Mouse (Mus musculus) lung, embryonic 14.5 days (tissue): ENCODE measurements around the gene Nckap5. TPM values are rescaled to one million over a fixed set of nuclear protein-coding genes. Genes with fewer than 3 reads are reported as not detected.

Experiments used
- ATAC-seq: fragments of 200-750 bp; cut with Nextera tagmentation; 2 replicates; pipeline ENCODE4 v1.8.0; 2017; ENCODE audit warnings: mild to moderate bottlenecking, moderate TSS enrichment, moderate library complexity; ENCODE audit not compliant: insufficient read depth
- DNase-seq: peaks from one replicate; pipeline ENCODE4 v3.0.0-alpha.2; 2015
- H3K27ac ChIP-seq: fragments of 300-500 bp; sonication (generic); 2 replicates; pipeline ENCODE4 v1.5.1; 2014; ENCODE audit warnings: low read depth, mild to moderate bottlenecking, moderate library complexity
- H3K27me3 ChIP-seq: fragments of 300-500 bp; sonication (generic); 2 replicates; pipeline ENCODE4 v1.6.1; 2014; ENCODE audit warnings: low read length, control low read depth; ENCODE audit not compliant: insufficient read depth
- H3K36me3 ChIP-seq: fragments of 300-500 bp; sonication (generic); 2 replicates; pipeline ENCODE4 v1.6.1; 2014; ENCODE audit warnings: control low read depth; ENCODE audit not compliant: insufficient read depth
- H3K4me1 ChIP-seq: fragments of 300-500 bp; sonication (generic); 2 replicates; pipeline ENCODE4 v1.6.1; 2014; ENCODE audit warnings: antibody characterized with exemption, control low read depth; ENCODE audit not compliant: insufficient read depth
- H3K4me2 ChIP-seq: fragments of 300-500 bp; sonication (generic); 2 replicates; pipeline ENCODE4 v1.6.1; 2014; ENCODE audit warnings: mild to moderate bottlenecking
- H3K4me3 ChIP-seq: fragments of 300-500 bp; sonication (generic); 2 replicates; pipeline ENCODE4 v1.5.1; 2014; ENCODE audit warnings: low read depth, low read length
- H3K9ac ChIP-seq: fragments of 300-500 bp; sonication (generic); 2 replicates; pipeline ENCODE4 v1.6.1; 2014
- H3K9me3 ChIP-seq: fragments of 300-500 bp; sonication (generic); 2 replicates; pipeline ENCODE4 v1.6.1; 2016; ENCODE audit warnings: low read depth, low read length, control low read depth
- CTCF ChIP-seq: IDR thresholded peaks from 2 replicates; pipeline ENCODE4 v1.5.1; 2016; ENCODE audit warnings: antibody characterized with exemption, low read depth
- WGBS: fragments of 180-500 bp; shearing (Covaris S2); extraction: QIAGEN DNeasy Blood & Tissue Kit; methylation state at CpG from one replicate; pipeline ENCODE4 v1.1.7; 2014; 5-methylcytosine and 5-hydroxymethylcytosine counted together
- polyA plus RNA-seq: library from polyadenylated mRNA; unstranded; fragments of >200 nt; fragmentation: Nextera tagmentation; extraction: Ambion mirVana; gene quantifications from 2 replicates; pipeline ENCODE4 v1.2.1, GENCODE M21; 2014

Gene Nckap5
- polyA plus RNA-seq, 1 experiment from 2014 or later = 37.8 TPM

- no peak overlapping the region for H3K4me2 ChIP-seq
- H3K27ac ChIP-seq = no peak overlapping the region
- no peak overlapping the region for H3K4me3 ChIP-seq
- H3K36me3 ChIP-seq = no peaks in the 10 kb centered on the region
- H3K4me1 ChIP-seq = no peaks in the 10 kb centered on the region
- no peak for TF ChIP-seq CTCF
- ATAC-seq (0 out of 2 replicates have a peak, but pooled peaks have one; percentile 17), DNase-seq (no peak)
- 80% methylated on average over 6 of the region's 6 CpGs for WGBS
- H3K9ac ChIP-seq = no peak overlapping the region
- H3K27me3 ChIP-seq = no peaks in the 10 kb centered on the region
- H3K9me3 ChIP-seq = no peaks in the 10 kb centered on the region
Observed at GRCm38 (mm10) chr1:126438000-126438572, 392.5 kb downstream of the Nckap5 start.

GRCm38 (mm10) chr1:126436937-126437667 lies 393.5 kb downstream of the Nckap5 start:
- Histone ChIP-seq H3K9me3 (no peaks in the 10 kb centered on the region), H3K4me2 (no peak overlapping the region), H3K4me3 (no peak overlapping the region), H3K36me3 (no peaks in the 10 kb centered on the region), H3K27me3 (no peaks in the 10 kb centered on the region), H3K9ac (no peak overlapping the region), H3K4me1 (no peaks in the 10 kb centered on the region), H3K27ac (no peak overlapping the region)
- ATAC-seq (no peak), DNase-seq (no peak)
- 81% methylated on average over 9 of the region's 9 CpGs for WGBS
- TF ChIP-seq CTCF = no peak

GRCm38 (mm10) chr1:126432285-126432684 lies 398.3 kb downstream of the Nckap5 start:
- 88% methylated on average over 4 of the region's 4 CpGs for WGBS
- TF ChIP-seq CTCF = peak; percentile 35; the same call in 1 of the 2 replicates
- no peaks in the 10 kb centered on the region for H3K9me3 ChIP-seq
- no peak overlapping the region for H3K4me3 ChIP-seq
- H3K4me2 ChIP-seq = no peak overlapping the region
- H3K36me3 ChIP-seq = no peaks in the 10 kb centered on the region
- no peaks in the 10 kb centered on the region for H3K27me3 ChIP-seq
- peak; percentile 15 for DNase-seq
- no peak overlapping the region for H3K27ac ChIP-seq
- H3K9ac ChIP-seq = no peak overlapping the region
- ATAC-seq = no peak
- no peaks in the 10 kb centered on the region for H3K4me1 ChIP-seq

- peak; percentile 54; the same call in 1 of the 2 replicates for ATAC-seq
- peak; percentile 89 for DNase-seq
- Histone ChIP-seq H3K4me1 (no peaks in the 10 kb centered on the region), H3K27ac (no peak overlapping the region), H3K4me2 (no peak overlapping the region), H3K9me3 (no peaks in the 10 kb centered on the region), H3K27me3 (no peaks in the 10 kb centered on the region), H3K36me3 (no peaks in the 10 kb centered on the region), H3K9ac (no peak overlapping the region), H3K4me3 (no peak overlapping the region)
- 24% methylated on average over 5 of the region's 5 CpGs for WGBS
- TF ChIP-seq CTCF = peak; percentile 66
Observed at GRCm38 (mm10) chr1:126431594-126431993, 399.0 kb downstream of the Nckap5 start.

GRCm38 (mm10) chr1:126411426-126411825 lies 419.2 kb downstream of the Nckap5 start:
- no peaks in the 10 kb centered on the region for H3K27me3 ChIP-seq
- no peaks in the 10 kb centered on the region for H3K4me1 ChIP-seq
- H3K9me3 ChIP-seq = no peaks in the 10 kb centered on the region
- H3K4me2 ChIP-seq = no peak overlapping the region
- H3K27ac ChIP-seq = no peak overlapping the region
- H3K9ac ChIP-seq = no peak overlapping the region
- ATAC-seq (no peak), DNase-seq (no peak)
- H3K4me3 ChIP-seq = no peak overlapping the region
- no peaks in the 10 kb centered on the region for H3K36me3 ChIP-seq
- no peak for TF ChIP-seq CTCF
- WGBS = 68% methylated on average over 5 of the region's 5 CpGs

GRCm38 (mm10) chr1:126407886-126408285 lies 422.7 kb downstream of the Nckap5 start:
- Histone ChIP-seq H3K9ac (no peak overlapping the region), H3K4me1 (no peaks in the 10 kb centered on the region), H3K4me3 (no peak overlapping the region), H3K27me3 (no peaks in the 10 kb centered on the region), H3K27ac (no peak overlapping the region), H3K4me2 (no peak overlapping the region), H3K36me3 (no peaks in the 10 kb centered on the region), H3K9me3 (no peaks in the 10 kb centered on the region)
- no peak for ATAC-seq
- TF ChIP-seq CTCF = peak; percentile 73
- DNase-seq = peak; percentile 74
- 11% methylated on average over 4 of the region's 4 CpGs for WGBS

- Histone ChIP-seq H3K4me2 (no peak overlapping the region), H3K27ac (no peak overlapping the region), H3K36me3 (no peaks in the 10 kb centered on the region), H3K27me3 (no peaks in the 10 kb centered on the region), H3K4me1 (no peaks in the 10 kb centered on the region), H3K4me3 (no peak overlapping the region), H3K9me3 (no peaks in the 10 kb centered on the region), H3K9ac (no peak overlapping the region)
- 84% methylated on average over 2 of the region's 2 CpGs for WGBS
- TF ChIP-seq CTCF = no peak
- DNase-seq (no peak), ATAC-seq (no peak)
Observed at GRCm38 (mm10) chr1:126405543-126405942, 425.1 kb downstream of the Nckap5 start.
